Mouse (Mus musculus): Measurements from ENCODE around the gene Lrba. TPM values are rescaled to one million over a fixed set of nuclear protein-coding genes. Genes with fewer than 3 reads are reported as not detected.
A peak's percentile ranks its signal among the peaks of the same experiment; 100 is the strongest.

Gene Lrba
- total RNA-seq, 2 experiments from 2014 or later: 25.0 to 26.2 TPM

- no peak for DNase-seq
These were observed 336.0 kb downstream of the Lrba start for GRCm38 (mm10) chr3:86560281-86561022.

DNA sequence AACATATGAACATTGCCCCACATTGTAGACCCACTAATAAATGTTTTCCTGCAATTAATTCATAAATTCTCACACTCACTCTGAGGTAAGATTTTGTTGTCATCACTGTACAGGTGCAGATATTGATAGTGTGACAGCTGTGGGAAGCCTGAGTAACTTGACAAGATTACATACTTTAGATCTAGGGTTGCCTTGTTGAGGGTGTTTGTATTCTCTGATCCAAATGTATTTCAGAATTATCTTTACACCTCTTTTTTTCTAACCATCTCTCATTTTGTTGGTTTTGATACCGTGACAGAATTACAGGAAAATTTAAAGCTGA, 336.5 kb downstream of the Lrba start:
- no peak for DNase-seq

GRCm38 (mm10) chr3:86561396-86561795, 336.9 kb downstream of the Lrba start:
- DNase-seq: no peak

DNA sequence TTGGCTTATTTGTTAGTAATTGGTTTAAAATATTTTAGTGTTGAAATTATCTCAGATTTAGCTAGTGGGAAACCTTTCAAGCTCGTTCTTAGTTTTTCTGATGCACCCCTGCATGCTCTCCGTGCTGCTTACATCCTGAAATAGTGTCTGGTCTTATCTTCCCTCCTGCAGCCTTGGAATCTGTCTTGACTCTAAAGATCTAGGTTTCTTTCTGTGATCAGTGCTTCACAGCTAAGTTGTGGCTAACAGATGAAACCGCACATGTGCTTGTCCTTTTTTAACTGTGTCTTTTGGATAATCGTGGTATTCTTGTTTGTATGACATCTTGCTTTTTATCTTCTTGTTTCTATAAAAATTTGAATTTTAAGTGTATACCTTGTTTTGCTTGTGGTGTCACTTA, 342.8 kb downstream of the Lrba start:
- DNase-seq: no peak

- DNase-seq: no peak
These were observed 347.0 kb downstream of the Lrba start for GRCm38 (mm10) chr3:86571518-86571917.

DNA sequence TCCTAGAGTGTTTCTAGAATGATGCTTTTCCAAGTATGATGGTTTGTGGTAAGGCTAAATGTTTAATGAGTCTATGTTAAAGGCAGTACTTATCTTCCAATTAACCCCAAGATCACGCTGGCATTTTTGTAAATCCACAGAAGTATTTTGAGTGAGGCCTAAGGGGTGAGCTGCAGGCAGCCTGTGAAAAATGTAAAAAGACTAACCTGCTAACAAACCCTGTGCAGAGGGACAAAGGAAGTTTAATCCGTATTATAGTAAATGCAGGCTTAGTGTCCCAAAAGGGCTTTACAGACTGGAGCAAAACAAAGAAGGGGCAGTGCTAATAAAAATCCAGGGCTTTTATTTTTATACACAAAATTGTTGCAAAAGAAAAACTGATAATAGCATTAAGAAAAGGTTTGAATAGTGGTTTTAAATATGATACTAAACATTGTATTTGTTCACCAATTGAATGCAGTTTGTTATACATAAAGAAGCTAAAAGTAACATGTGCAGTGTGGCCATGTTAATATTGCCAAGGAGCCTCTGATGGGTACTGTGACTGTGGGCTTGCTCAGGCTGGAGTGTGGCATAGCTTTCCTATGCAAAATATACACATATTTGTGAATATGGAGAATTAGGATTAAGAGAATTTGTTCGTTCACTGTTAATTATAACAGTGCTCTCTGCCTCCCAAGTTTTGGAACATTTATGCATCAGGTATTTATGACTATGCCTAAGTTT, 348.2 kb downstream of the Lrba start:
- DNase-seq: no peak

DNA sequence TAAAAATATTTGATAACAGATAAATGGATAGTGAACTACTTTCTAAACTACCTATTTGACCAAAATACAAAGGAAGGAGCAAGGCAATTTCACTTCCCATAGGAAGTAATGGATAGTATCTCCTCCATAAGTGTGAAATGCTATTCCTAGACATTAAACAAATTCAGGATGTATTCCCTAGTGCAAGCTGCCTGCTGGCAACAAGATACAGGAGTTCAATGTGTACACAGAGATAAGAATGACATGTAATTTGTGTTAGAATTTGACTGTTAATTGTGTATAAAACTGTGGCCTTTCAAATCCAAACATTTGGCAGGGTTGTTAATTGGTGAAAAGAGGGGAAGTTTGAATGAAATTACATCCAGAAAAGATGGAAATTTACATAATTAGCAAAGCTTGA, 350.8 kb downstream of the Lrba start:
- no peak for DNase-seq

GRCm38 (mm10) chr3:86602284-86602683, 377.8 kb downstream of the Lrba start:
- no peak for DNase-seq

DNA sequence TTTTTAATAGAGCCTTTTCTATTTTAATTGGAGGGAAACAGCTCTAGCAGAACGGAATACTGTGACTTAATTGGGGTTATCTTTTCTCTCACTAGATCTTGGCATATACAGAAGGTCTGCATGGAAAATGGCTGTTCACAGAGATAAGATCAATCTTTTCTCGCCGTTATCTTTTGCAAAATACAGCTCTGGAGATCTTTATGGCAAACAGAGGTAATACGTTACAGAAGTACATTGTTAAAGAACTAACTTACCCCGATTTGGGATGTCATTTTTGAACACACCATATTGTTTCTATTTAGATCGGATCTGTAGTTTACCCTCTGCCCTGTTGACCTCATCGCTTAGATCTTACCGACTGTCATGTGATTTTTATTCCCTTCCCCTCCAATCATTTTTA, 381.3 kb downstream of the Lrba start:
- DNase-seq: no peak

DNA sequence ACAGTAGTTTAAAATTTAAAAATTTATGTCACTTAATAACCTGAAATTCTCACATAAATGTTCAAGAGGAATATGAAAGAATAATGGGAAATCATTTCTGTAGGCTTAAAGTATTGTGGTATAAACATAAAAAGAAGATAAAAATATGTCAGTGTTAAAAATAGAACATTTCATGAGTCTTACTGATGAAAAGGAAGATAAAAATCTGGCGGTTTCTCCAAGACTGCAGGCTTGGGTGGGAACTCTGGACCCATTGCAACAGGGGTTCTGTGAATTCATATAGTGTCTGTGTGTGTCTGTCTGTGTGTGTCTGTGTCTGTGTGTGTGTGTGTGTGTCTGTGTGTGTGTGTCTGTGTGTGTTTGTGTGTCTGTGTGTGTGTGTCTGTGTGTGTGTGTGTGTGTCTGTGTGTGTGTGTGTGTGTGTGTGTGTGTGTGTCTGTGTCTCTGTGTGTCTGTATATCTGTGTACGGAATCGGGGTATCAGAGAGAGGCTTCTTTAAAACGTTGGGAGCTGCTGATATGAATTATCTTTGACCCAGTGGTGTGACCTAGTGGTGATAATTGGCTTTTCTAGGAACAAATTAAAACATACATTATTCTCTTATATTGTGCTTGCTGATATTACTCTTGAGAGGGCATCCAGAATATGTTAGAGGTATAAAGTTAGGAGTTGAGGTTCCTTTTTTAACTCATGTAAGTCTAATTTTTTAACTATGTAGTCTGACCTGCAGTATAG, 402.7 kb downstream of the Lrba start:
- DNase-seq: no peak

DNA sequence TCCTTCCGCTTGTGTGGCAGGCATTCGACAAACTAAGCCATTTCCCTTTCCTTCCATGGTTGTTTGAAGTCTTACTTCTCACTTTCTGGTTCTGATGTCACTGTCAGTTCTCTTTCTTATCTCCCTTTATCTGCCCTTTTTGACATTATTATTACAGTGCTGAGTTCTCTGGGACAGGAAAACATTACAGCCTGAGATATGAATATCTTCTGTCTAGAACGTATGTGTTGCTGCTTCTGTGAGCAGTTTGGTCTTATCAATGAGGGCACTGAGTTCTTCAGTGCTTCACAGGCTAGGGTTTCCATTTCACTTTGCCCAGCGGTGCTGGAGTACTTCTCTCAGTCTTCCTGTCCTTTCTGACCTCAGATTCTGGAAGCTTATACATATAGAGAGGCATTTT, 404.9 kb downstream of the Lrba start:
- no peak for DNase-seq

- peak; percentile 18 to 40 for DNase-seq
These were observed 411.0 kb downstream of the Lrba start for GRCm38 (mm10) chr3:86635464-86635863.

GRCm38 (mm10) chr3:86635940-86636339, 411.5 kb downstream of the Lrba start:
- DNase-seq: peak; percentile 24 to 28

GRCm38 (mm10) chr3:86638552-86639348, 414.3 kb downstream of the Lrba start:
- no peak for DNase-seq

GRCm38 (mm10) chr3:86641393-86641792, 416.9 kb downstream of the Lrba start:
- DNase-seq: no peak

DNA sequence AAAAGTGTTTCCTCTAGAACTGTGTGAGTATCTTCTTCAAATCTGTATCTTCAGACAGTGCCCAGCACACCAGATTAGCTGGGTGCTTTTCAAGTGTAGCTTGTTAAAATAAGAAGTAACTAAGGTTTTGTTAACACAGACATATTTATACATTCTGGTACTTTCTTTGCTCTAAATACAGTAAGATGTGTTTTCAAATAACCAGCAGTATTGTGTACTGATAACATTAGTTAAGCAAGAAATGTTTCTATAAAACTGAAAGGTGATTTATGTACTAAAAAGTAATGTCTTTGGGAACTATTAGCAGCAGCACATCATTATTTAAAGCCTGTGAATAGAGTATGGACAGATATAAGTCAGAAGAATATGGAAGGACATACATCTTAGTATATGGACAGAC, 417.3 kb downstream of the Lrba start:
- no peak for DNase-seq

DNA sequence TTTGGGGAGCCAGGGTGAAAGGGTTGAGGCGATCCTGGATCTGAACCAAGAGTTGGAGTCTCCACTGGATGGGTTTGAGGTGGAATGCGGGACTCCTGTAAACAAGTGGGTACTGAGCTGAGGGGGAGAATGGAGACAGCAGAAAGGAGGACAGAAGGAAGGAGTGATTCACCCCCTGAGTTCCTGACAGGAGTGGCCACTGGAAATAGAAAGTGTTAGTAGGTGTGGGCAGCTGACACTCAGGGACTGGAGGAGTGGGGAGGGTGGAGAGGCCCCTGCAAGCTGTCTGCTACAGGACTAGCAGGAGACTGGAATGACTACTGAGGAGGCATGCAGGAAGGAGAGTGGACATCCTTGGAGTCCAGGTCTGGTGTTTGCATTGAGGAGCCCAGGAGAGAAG, 422.3 kb downstream of the Lrba start:
- no peak for DNase-seq

- DNase-seq: no peak
These were observed 426.5 kb downstream of the Lrba start for GRCm38 (mm10) chr3:86651006-86651405.

DNA sequence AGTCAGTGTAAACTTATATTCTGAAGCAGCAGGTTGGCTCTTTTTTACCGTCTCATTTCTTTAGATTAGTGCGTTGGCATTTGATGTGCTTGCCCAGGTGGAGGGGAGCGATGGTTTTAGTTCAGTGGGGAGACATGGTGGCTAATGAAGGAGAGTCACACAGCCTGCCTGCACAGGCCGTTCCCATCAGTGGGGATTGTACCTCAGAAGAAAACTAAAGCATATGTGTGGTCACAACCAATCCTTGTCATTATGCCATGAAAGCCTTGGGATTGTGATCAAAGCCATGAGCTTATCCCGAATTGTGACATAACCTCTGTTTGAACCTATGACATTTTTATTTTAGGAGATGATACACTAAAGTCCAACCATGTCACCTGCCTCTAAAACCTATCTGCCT, 434.8 kb downstream of the Lrba start:
- no peak for DNase-seq

GRCm38 (mm10) chr3:86664399-86664798, 439.9 kb downstream of the Lrba start:
- DNase-seq: no peak

- DNase-seq: no peak
These were observed 443.7 kb downstream of the Lrba start for GRCm38 (mm10) chr3:86668146-86668545.

GRCm38 (mm10) chr3:86677573-86678155, 453.2 kb downstream of the Lrba start:
- no peak for DNase-seq

Data from heart, adult 18-20 months (tissue).